Mouse (Mus musculus) adrenal gland, adult 8-10 months (tissue): ENCODE measurements at regions not wholly inside any gene's neighbourhood (a gene's known extent, or its start where the extent isn't known, plus 50 kb on each side); places are given as distances from the start of the nearest gene placed in this dataset.

Experiments
- DNase-seq: peaks from one replicate; pipeline ENCODE4 v3.0.0; 2022

DNA sequence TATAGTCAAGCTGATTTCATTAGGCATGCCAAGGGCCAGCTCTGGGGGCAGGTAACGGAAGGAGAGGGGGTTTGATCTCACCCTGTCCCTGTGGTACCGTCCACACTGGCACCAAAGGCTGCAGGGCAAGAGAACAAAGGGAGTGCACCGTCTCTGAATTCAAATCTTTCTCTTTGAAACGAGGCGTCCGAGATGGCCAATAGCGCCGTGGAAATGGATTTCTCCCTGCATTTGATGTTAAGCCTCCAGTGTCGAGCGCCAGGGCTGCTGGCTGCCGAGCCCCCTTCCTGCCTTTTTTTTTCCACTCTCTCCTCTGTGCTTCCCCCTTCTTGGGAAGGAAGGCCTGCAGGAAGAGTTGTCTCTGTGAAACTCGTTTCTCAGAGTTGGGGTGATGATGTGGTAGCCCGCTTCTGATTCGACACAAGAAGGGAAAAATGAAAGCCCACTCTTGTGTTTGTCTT is 235.5 kb downstream of the 3110018I06Rik start:
- no peak for DNase-seq

DNA sequence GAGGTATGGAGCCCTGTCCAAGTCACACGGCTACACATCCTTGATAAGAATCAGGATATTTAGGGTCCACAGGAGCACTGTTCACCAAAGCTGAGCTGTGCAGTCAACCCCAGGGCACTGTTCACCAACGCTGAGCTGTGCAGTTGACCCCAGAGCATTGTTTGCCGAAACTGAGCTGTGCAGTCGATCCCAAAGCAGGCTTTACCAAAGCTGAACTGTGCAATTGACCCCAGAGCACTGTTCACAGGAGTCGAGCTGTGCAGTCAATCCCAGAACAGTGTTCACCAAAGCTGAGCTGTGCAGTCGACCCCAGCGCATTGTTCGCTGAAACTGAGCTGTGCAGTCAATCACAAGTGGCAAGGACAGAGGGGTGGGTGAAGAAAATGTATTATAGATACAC is 236.0 kb downstream of the 3110018I06Rik start:
- no peak for DNase-seq

DNA sequence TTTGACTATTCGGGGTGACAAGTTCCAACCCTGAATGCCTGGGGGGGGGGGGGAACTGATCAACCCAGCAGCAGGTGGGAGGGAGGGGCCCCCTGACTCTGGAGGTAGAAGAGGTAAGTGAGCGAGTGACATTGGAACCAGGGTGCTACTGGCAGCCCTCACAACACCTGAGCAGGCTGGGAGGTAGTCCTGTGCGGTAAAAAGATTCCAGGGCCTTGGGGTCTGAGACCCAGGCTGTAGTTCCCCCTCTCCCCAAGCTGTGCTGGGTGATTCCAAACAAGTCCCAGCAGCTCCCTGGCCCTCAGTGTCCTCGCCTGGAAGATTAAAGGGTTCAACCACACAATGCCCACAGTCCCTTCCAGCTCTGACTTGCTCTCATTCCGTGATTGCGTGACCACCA is 240.4 kb downstream of the 3110018I06Rik start:
- no peak for DNase-seq

DNA sequence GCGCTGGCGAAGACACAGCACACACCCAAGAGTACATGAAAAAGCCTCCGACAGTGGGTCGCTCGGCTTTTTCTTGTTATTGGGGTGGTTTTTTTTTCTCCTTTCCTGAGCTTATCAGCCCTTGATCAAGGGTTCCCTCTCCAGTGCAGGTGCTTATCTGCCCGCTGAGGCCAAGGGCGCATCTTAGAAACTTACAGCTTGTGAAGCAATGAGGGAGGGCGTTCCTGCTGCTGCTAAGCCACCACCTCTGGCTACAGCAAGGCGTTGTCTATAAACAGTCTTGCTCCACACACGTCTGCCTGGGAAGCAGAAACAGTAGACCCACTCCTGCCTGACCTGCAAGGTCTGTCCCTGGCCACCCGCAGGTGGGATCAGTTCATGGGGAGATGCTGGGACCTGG is 240.9 kb downstream of the 3110018I06Rik start:
- DNase-seq, result no peak

DNA sequence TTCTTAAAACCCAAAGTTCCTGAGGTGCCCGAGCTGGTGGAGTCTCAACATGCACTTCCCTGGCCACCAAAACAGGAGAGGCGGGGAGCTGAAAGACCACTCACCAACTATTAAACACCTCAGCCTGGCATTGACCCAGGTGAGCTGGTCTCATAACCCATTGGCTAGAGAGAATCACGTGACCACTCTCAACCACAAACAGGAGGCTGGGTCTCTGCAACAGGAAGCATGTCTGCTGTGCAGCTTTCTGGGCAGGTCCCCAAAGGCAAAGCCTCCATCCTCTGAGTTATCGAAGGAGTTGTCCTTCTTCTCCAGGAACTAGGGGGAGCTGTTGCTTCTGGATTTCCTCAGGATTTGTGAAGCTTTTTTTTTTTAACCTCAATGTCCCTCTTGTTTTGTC is 242.5 kb downstream of the 3110018I06Rik start:
- no peak for DNase-seq

DNA sequence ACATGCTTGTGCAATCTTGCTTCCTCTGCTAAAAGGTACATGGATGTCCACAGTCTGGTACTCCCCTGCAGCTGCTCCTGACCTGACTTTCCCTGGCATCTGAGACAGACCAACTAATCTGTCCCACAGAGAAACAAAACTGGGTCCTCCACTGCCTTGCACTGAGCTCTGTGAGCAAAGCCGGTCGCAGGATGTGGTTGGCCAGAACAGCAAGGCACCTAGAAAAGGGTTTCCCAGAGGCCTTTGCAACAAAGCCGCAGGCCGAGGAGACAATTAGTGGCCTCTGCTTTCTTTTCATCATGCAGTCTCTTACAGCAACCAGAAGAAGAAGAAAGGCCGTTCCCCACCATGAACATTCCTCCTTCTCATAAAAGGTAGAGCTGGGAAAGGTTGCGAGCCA is 246.1 kb downstream of the 3110018I06Rik start:
- DNase-seq, result no peak

DNA sequence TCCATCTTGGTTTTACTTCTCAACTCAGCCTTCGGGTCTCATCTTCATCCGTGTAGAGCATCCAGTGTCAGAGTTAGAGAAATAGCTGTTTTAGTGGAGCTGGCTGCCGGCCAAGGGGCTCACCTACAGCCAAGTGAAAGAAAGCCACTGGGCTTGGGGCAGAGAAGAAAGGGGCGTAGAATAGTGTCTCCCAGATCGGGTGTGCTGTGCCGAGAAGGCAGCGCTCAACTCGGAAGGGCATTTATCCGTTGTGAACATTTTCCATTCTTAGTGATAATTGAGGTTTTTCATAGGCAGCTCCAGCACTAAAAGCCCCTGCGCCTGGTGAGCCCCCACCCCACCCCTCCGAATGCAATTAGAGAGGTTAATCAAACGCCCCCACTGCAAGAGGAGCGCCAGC is 254.2 kb downstream of the 3110018I06Rik start:
- DNase-seq, result no peak

DNA sequence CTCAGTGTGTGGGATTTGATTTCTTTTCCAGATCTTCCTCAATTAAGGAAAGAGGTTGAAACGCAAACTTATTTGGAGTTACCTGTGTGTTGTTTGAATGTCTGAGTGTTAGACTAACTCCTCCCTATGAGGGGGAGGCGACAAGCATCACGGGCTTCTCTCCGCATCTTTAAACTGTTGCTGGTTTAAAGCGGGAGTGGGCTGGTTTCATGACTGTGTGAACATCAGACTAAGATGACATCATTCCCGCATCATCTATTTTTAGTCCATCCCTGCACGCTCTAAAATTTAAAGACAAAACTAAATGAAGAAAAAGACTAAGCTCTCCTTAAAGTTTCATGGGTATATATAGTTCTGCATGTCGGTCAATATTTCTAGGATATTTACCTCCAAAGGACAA is 256.4 kb downstream of the 3110018I06Rik start:
- DNase-seq, result no peak

DNA sequence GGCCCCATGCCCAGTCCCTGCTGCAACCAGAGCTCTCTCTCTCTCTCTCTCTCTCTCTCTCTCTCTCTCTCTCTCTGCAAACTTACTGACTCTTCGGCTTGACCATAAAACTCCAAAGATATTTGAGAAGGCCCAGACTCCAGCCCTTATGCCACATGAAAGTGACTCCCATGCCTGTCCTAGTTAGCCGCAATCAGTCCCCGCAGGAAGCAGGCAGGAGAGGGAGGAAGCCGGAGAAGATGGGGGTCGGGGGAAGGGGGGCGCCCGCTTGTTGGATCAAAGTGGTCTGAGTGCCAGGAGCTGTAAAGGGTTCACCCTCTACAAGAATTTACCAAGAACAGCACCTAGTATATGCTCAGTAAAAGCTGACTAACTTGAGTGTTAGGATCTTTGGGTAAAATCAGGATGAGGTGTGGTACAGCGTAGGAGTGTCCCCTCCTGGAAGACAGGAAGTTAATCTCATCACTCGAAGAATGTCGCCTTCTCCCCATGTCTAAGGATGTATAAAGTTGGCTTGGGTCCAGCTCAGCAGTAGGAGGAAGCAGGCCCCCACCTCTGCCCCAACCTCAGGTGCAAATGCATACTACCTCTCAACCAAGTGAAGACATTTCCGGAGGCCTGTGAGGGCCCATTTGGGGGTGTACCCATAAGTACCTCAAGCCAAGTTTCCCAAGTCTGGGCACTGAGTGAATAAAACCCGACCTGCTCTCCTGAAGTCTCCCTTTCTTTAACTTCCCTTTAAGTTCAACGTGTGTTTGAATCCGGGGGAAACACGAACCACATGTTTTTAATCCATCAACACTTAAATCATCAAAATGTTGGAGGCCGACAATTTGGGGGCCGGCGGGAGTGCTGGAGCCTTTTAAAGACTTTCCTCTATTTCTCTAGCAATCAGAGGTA is 254.7 kb downstream of the Bcl11b start:
- DNase-seq, result no peak

DNA sequence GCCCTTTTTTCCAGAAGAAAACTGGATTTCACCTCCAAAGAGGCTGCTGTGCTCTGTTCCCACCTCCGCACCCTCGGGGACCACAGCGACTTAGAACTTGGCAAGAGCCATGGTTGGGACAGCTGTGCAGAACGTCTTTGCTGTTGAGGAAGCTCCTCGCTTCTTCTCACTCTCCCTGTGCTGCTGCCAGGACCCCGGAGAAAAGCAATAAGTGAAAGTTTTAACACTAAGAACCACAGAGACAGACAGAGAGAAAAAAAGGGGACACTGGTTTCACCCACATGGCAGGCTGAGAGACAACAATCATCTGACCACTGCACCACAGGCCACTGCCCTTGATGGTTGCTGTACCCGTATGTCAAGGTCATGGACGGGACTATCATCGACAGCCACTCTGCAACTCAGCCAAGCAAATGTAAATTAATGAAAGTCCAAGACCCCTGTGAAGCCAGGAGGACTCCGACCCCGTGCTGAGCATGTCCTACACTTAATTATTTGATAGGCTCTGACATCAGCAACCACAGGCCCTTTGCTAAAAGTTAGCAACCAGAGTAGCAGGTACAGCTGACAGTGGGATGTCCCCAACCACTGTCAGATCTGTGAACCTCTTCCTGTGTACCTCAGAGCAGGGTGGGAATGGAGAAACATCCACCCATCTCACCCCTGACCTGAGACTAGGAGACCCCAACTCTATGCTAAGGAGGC is 253.9 kb downstream of the Bcl11b start:
- no peak for DNase-seq

DNA sequence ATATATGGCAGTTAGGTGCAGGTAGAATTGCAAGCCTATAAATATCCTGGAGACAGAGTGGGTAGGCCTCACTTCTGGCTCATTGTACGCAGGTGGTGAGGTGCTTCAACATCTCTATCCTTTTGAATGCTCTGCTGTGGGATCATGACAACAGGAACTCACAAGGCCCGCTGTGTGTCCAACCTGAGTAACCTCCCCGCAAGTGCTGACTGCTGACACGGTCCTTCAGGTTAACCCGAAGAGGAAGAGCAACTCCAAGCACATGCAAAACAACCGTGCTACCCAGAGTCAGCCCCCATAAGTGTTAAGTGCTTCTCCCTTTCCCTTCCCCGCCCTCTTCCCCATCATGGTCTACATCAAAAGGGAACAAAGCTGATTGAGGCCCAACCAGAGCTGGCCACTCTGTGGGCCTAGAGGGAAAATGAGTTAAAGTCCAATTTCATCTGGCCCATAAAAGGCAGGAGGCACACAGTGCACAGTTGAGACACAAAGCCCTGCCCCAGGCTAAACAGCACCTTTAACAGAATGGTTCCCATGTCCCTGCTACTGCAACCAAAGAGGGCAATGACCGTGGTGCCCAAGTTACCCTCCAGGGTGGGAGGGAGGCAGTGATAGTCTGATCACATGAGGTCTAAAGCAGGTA is 253.0 kb downstream of the Bcl11b start:
- no peak for DNase-seq

DNA sequence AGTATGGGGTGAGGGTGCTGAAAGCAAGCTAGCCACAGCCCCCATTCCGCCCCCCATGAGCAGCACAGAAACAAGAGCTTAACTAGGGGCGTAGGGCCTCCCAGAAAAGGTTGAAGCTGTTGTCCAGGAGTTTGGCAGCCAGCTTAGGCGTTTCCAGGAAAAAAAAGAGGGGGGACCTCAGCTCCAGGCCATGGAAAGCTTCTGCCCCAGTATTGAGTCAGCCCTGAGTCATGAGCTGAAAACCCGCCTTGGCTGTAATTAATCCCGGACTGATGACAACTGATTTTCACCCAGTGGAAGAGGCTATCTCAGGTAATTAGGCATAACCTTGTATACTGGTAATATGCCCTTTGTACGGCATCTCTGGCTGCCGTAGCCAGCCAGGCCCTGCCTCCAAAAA is 251.3 kb downstream of the Bcl11b start:
- DNase-seq, result peak; percentile 72

DNA sequence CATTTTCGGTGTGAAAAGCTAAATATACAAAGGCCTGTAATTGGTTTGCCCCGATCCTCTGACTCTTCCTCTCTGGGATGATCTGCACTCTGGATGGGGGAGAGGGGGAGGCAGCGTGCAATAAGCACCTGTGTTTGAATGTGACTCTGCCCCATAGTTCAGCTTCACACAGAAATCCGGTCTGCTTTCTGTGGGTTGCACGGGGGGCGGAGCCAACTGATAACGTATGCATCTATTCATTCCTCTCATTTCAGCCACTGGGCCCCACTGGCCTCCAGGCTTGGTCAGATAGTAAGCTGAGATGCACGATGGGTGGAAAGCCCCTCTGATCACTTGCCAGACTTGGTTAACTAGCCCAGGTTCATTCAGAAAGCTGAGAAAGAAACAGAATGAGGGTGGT is 250.8 kb downstream of the Bcl11b start:
- DNase-seq, result no peak

DNA sequence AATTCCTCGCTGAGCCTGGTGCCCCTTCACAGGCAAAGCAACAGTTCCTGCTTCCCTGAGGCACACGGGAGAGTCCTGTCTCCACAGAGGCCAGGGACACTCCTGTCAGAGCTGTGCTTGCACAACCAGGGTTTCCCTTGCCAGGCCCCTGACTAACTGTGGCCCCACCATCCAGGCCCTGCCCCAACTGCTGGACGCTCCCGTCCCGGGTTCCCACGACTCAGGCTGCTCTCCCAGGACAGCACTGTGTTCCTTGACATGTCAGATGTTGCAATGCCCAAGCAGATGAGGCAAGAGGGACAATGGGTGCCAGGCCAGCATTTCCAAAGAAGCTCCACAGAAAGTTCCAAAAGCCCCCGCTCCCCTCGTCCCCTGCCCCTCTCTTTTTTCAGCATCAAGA is 250.4 kb downstream of the Bcl11b start:
- DNase-seq, result peak; percentile 92

DNA sequence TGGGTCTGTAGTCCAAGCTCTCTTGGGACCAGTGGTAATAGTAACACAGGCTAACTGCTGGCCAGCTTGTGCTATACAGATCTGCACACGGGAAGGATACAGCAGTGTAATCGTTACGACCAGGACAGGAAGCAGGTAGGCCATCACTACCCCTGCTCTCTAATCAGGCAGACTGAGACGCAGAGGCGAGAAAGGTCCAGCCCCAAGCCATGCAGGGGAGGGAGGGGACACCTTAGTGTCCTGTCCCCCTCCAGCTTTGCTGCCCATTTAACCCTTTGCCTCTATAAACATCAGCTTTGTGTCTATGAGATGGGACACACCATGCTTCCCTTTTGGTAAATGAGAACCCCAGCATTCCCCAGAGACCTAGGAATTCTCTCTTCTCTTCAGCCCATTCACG is 249.9 kb downstream of the Bcl11b start:
- DNase-seq, result no peak

DNA sequence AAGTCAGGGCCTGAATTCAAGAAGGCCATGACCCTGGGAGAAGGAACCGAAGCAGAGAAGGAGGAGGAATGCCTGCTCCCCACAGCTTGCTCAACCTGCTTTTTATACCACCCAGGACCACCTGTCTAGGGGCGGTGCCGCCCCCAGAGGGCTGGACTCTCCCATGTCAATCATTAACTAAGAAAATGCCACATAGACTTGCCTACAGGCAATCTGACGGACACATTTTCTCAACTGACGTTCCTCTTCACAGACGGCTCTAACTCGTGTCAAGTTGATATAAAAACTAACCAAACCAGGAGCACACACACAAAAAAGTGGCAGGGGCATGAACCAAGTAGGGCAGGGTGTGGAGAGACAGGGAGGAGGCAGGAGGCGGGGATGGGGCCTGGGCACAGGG is 248.5 kb downstream of the Bcl11b start:
- no peak for DNase-seq

DNA sequence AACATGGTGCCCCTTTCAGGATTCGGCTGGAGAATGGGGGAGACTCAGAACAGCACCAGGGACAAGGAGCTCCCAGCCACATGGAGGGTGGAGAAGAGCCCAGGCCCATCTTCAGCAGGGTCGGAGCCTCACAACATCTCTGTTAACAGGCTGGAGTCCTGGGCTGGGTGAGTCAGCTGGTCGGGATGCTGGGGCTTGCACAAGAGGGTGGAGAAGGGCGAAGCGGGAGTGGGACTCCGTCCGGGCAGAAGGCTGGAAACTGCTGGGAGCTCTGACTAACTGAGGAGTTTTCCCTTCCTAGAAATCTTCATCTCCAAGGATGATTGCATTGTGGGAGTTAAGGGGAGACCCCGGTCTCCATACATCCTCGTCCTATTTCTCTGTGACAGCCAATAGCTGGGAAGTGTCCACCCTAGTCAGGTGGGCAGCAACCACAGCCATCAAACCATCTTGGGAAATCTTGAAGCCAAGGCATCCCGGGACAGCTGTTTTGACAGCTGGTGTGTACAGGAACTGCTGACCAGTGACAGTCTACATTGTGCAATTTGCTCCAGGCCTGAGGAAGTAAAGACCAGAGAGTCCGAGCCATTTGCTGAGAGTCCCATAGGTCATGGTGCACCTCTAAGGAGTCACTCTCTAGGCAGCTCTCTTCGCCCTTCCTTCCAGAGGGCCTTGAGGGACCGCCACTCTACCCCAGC is 247.4 kb downstream of the Bcl11b start:
- no peak for DNase-seq

DNA sequence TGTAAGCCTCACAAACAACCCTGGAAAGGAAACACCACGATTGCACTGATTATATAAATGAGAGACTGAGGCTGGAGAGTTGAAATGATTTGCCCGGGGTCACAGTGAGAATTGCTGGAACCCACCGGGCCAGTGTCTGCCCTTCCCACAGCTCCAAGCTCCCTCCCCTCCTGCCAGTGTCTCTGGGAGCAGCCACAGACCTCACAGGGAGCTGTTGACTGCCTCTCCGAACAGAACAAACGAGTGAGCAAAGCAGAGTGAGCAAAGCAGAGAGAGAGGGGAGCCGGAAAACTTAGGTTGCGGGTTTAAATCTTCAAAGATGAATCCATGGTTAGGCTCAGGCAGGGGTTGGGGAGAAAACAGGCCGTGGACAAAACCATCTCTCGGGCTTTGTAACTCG is 246.2 kb downstream of the Bcl11b start:
- DNase-seq, result no peak

DNA sequence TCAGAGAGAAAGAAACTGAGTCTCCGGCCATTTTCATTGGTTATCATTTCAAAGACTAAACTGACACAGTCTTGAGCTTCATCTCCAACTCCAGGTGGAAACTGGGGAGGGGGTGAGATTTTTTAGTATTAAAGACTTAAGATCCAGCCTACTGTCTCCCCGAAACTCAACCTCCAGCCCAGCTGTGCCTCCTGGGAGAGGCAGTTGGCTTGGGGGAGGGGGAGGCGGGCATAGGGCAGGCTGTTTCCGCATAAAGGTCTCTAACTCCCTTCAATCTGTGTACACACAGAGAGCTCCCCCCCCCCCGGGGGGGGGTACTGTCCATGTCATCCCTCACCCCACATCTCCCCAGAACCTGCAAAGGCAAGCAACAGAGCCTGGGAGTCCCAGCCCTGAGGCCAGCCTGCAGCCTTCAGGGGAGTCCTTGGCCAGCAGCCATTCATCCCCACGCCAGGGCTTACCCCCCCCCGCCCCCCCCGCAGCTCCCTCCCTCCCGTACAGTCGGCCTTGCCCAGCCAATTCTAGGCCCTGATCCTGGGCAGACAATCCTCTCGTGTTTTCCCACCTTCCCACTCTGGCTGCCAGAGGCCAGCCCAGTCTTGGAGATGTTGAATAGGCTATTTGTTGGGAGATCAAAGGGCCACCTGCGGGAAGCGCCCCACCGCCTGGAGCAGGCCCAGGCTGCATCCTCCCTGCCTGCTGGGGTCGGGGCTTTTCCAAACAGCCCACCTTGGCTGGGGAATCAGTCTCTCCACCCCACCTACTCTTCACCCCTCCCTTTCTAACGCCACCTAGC is 245.2 kb downstream of the Bcl11b start:
- peak; percentile 37 for DNase-seq

DNA sequence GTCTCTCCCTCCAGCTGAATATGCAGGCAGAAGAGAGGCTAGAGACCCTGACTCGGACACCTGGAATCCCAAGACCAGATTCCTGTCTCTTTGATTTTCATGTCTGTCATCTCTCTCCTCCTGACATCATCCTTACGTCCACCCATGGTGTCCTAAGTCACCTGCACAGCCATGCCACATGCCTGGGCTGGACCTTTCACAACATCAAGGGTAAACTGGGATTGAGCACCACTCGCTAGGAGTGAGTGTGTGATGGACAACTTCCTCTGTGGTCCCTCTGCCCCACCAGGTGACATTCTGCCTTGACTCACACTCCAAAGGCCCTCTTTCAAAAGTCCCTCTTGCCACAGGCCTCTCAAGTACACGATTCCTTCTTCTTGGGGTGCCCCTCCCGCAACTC is 244.1 kb downstream of the Bcl11b start:
- no peak for DNase-seq

DNA sequence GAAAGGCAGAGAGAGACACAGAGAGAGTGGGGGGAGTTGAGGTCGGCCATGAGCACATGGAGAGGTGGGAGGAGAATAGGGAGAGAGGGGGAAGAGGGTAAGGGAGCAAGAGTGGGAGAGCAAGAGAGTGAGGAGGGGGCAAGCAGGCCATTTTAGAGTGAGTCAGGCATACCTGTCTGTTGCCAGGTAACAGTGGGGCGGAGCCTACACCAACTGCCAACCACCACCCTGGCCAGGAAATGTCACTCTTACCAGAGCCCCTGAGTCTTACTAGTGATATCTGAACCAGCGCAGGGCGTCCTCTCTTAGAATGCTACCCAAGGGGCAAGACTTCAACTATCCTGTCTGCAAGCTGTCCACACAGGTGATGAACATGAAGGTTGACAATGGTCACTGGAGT is 243.5 kb downstream of the Bcl11b start:
- DNase-seq, result no peak

DNA sequence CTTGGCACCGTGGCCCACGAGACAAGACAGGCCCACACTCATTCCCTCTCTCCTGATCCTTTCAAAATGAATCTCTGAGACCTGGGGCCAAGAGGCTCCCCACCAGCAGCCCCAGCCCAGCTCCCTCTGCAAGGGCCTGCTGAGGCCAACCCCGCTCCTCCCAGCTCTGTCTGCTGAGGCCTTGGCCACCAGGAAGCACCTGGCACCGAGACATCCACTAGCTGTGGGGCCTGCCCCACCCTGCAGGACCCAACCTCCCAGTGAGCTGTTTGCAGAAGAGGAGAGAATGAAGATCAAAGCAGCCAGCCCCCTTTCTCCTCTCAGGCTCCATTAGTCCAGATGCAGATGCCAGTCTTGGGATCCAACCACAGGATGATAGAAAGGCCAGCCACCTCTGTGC is 241.3 kb downstream of the Bcl11b start:
- DNase-seq, result no peak
